Mouse (Mus musculus): ENCODE results near the gene Fth1. TPM values are rescaled to one million over a fixed set of nuclear protein-coding genes. Genes with fewer than 3 reads are reported as not detected.
A peak's percentile ranks its signal among the peaks of the same experiment; 100 is the strongest.

Fth1 gene
- 1,000 to 10,000 TPM; 2,847 to 3,135 TPM for total RNA-seq (2021)
- long read RNA-seq, experiment 1, transcript Fth1-201 (4 exons, 929 nt) = major isoform, 3,427 of 3,504 reads
- long read RNA-seq, experiment 1, transcript Fth1-208 (3 exons, 2,062 nt) = minor isoform, 10 of 3,504 reads
- long read RNA-seq, experiment 1, partial matches to known transcripts = 22 of 3,504 reads
- long read RNA-seq, experiment 1, other reads (novel, unspliced or antisense) = 45 of 3,504 reads
- long read RNA-seq, experiment 2, transcript Fth1-201 (4 exons, 929 nt) = major isoform, 2,707 of 2,797 reads
- long read RNA-seq, experiment 2, transcript Fth1-208 (3 exons, 2,062 nt) = minor isoform, 12 of 2,797 reads
- long read RNA-seq, experiment 2, partial matches to known transcripts = 22 of 2,797 reads
- long read RNA-seq, experiment 2, other reads (novel, unspliced or antisense) = 56 of 2,797 reads

DNA sequence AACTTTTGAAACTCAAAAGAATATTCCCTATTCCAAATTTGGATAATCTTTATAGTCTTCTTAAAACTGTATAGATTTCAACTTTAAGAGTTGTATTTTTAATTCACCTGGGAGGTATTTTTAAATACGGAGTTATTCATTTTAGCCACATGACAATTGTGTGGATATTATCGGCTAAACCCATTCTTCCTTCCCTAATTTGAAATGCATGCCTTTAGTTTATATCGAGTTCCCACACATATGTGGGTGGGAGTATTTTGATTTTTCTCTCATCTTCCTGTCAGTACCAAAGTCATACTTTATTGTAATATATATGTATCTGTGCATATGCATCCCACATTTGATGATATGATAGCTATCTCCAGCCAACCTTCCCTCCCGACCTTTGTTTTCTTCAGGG, at the start of gene Fth1:
TSS of gene Fth1 (plus strand) at position 341 of the 400 bp plus-strand sequence.
- no peak for DNase-seq

DNA sequence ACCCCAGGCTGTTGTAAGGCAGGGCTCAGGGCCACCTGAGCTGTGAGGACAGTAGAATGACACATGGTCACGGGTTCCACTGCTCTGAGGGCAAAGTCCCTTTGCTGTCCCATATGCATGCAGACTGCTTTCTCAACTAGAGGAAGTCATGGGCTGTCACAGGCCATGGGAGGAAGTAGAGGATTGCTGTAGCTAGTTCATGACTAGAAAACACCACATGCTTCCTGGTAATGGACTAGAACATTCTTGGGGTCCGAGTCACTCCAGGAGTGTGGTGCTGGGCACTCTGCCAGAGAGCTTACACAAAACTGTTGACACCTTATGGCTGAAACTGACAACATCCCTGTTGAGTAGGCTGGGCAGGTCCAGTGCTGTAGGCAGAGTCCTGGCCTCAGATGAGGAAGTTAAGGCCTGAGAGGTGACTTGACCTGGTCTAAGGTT, 49.2 kb upstream of the Fth1 start:
- peak in 1 of 2 experiments; percentile 45 for DNase-seq

DNA sequence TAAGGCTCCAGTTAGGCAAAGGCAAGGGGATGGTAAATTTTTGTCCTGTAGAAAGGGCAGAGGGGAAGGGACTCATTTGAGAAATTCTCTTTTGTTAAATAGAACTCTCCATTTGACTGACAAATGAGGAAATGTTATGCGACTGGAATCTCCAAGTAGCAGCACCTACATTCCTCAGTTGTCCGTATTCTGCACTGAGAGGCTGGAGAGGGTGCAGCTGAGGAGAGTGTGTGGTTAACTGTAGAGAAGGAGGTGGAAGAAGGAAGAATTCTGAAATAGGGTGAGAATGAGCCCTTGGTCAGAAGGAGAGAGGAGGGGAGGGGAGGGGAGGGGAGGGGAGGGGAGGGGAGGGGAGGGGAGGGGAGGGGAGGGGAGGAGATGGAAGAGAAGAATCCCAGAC, 46.5 kb upstream of the Fth1 start:
- no peak for DNase-seq

DNA sequence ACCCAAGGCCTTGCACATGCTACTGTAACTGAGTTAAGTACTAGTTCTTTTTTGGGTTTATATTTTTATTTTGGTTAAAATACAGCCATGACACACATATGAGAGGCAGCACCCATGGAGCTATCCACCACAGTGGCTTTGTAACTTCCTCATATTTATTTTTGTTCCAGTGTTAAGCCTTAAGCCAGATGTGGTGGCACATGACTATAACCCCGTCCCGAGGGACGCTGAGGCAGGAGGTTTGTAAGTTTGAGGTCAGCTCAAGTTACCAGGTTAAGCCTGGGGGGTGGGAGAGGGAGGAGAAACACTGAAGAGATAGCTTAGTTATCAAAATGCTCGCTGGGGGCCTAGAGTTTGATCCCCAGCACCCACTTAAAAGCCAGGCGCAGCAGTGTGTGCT, 43.8 kb upstream of the Fth1 start:
- peak in 1 of 2 experiments; percentile 47 for DNase-seq

DNA sequence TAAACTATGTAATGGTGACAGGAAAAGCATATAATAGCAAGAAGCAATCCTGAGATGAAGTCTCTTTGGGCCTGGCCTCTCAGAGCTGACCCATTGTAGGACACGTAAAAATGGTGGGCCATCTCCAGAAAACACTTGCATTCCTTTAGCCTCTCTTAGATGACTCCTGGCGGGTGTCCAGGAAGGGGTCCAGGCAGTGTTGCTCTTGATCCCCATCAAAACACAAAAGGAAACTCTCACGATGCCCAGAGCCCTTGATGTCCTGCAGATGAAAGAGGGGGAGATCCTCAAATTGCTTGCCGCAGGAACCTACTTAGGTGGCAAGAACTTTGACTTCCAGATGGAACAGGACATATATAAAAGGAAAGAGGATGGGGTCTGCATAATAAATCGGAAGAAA, 43.0 kb upstream of the Fth1 start:
- no peak for DNase-seq

DNA sequence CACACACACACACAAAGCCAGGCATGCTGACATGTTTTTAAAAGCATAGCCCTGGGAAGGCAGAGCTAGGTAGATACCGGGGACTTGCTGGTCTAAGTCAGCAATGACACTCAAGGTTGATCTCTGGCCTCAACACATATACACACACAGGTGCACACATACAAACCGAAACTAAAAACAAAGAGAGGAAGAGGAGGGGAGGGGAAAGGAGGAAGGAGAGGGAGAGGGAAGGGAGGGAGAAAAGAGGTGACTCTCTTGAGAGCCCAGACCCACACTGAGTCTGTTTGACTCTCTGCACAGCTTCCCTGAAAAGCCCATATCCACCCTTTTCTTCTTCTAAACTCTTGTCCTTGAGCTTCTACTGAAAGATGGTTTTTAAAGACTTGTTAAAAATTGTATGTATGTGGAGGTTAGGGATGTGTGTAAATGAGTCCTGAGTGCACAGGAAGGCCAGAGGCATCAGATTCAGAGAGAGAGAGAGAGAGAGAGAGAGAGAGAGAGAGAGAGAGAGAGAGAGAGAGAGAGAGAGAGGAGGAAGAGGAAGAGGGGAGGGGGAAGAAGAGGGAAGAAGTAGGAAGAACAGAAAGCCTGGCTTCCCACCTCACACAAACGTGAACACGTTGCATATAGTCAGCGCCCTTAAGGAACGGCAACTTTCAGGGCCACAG, 42.1 kb upstream of the Fth1 start:
- DNase-seq = no peak

DNA sequence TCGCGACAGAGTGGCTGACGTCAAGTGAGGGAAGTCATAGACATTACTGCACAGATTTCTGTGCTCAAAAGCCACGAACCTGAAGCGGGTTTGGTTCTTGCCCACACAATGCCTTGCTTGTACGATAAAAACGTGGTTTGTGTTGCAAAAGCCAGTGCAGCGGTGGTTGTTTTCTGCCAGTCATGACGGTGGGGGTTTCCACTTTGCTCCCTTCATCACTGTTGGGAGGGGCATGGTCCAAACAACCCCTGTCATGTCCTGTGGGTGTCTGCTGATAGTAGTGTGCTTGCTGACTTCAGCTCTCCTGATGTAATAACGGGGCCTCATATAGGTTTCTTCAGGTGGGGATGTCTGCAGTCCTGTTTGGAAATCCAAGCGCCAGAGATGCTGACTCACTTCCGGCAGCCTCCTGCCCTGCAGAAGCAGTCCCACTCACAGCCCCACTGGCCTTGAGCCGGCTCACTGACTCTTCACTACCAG, 41.5 kb upstream of the Fth1 start:
- DNase-seq = peak; percentile 59 to 71

DNA sequence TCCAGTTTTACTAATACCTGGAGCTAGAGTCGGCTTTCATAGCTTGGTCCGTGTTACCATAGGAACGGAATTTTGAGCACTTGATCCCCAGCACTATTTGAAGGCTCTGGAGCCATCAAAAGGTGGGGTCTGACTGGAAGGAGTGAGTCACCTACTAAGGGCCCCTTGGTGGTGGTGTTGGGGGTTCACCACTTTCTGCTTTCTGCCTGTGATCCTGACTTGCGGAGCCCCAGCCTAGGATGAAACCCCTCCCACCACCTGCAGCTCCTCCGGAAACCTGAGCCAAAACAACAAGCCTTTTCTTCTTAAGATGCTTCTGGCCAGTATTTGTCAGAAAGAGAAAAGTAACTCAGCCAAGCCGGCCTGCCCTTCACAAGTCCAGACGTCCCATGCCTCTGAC, 40.6 kb upstream of the Fth1 start:
- DNase-seq = no peak

DNA sequence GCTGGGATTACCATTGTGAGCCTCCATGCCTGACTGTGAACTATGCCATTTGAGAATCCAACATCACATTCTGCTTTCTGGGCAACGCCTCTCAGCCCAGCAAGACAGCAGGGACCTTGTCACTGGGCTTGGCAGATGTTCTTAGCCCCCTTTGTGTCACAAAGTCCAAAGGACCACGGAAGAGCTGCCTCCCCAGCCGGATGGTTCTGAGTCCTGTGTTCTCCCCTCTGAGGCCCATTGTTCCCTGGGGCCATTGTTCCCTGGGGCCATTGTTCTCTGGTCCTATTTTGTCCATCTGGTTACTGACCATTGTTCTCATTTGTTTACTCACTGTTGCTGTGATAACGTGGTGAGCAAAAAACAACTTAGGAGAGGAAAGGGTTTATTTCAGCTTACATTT, 39.5 kb upstream of the Fth1 start:
- DNase-seq = no peak

DNA sequence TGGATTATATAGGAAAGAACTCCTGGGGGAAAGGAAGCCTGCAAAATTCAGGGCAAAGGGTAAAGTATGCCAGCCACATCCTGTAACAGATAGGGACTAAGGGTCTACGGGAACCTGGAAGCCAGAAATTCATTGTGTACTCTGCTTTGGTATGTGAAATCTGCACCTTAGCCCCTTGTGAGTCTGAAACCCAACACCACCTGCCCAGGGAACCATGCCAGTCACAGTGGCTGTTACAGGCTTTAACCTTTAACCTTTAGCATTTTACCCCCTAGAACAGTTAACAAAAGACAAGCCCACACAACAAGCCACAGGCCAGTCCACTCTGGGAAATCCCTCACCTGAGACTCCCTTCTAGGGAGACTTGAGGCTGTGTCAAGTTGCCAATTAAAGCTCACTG, 38.6 kb upstream of the Fth1 start:
- DNase-seq = no peak

DNA sequence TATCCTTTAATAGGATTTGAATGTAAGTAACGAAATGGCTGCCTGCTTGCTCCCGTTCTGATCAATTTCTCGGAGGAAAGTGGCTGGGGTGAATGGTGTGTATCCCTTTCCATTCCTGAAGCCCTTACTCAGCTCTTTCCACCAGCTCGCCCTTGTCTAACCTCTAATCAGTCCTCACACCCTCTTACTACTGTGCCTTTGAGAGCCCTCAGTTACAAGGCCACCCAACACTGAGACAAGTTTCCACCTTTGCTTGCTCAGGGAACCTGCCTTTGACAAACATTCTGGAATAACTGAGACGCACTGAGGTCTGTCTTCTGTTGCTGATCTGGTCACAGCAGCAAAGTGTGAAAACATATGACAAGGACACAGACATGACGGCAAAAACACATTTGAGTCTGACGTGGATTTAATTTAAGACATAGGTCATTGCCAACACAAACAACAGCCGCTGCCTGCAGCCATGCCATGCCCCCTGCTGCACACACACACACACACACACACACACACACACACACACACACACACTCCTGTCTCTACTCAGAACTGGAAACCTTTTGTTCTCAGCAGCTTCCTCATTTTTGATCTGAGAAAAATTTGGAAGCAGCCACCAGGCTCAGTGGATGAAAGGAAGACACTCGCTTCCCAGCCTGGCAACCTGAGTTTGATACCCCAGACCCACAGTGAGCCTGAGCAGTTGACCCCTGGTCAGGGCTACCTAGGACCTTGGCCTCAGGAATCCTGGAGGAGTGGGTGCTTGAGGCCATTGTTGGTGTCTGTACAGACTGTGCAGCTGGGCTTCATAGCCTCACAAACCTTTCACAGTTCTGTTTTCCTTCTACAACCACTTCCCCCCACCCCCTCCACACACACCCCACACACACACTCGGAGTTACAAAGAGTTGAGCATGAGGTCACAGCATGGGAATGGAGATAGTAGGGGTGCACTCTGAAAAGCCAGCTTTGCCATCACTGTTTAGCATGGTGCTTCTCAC, 37.6 kb upstream of the Fth1 start:
- peak in 1 of 2 experiments; percentile 48 for DNase-seq

DNA sequence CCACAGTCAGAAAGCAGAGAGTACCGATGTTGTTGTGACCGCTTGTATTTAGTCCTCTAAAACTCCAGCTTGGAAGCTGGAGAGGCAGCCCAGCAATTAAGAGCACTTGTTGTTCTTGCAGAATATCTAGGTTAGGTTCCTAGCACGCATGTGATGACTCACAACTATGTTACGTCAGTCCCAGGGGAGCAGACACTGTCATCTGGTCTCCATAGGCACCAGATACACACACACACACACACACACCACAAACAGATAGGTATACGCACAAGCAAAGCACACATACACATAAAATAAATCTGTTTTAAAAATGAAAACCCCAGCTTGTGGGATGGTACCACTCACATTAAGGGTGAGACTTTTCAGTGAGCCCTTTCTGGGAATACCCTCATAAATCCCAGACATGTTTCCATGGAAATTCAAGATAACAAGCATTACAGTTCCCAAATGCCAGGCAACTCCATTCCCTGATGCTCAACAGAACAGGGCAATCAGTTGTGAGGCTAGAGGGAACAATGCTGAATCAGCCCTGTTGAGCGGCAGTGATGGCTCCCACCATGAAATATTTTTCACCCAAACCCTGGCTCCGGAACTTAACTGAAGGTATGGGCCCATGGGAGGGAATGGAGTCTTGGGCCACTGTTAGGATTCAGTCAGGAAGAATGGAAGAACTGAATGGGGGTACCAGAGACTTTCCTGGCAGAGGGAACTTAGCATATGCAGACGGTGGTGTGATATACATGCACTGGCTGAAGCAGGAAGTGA, 34.4 kb upstream of the Fth1 start:
- peak; percentile 62 to 69 for DNase-seq

DNA sequence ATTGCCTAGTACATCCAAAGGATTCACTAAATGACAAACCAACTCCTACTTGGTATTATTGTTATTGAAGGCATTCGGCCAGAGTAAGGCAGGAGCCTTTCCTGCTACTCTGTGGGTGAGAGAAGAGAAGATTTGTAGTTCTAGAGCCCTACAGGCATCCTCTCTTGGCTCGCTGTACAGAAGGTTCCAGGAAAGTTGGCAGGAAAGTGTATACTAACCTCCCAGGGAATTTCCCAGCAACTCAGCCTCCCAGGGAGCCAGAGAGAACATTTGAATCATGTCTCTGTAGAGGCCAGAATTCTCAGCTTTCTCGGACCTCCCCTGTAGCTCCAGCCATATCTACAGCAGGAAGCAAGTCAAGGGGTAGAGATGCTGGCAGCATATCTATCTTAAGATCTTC, 33.4 kb upstream of the Fth1 start:
- DNase-seq = peak; percentile 71 to 84

DNA sequence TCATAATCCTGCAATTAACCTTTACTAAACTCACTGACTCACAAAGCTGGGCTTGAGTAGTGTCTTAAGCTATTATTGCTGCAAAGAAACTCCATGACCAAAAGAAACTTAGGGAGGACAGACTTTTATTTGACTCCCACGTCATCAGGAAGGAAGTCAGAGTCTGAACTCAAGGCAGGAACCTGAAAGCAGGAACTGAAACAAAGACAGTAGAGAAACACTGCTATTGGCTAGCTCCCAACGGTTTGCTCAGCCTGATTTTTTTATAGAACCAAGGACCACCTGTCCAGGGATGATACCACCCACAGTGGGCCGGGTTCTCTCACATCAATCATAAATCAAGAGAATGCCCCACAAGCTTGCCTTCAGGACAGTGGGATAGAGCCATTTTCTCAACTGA, 28.0 kb upstream of the Fth1 start:
- peak in 1 of 2 experiments; percentile 60 for DNase-seq

DNA sequence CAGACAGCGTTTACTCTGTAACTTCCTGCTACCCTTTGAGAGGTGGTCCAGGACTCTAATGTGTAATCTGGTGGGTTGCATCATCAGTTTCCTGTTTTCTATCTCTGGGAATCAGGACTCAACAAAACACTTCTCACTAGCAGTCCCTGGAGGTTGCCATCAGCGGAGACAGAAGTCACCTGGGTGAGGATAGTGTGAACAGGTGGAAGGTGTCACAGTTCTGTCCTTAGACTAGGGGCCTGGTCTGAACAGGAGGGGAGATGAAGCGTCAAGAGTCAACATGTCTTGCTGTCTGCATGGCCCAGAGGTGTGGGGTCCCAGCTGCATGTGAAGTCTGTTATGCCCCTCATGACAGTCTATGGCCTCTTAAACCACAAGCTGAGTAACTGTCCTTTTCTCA, 27.5 kb upstream of the Fth1 start:
- DNase-seq = no peak

DNA sequence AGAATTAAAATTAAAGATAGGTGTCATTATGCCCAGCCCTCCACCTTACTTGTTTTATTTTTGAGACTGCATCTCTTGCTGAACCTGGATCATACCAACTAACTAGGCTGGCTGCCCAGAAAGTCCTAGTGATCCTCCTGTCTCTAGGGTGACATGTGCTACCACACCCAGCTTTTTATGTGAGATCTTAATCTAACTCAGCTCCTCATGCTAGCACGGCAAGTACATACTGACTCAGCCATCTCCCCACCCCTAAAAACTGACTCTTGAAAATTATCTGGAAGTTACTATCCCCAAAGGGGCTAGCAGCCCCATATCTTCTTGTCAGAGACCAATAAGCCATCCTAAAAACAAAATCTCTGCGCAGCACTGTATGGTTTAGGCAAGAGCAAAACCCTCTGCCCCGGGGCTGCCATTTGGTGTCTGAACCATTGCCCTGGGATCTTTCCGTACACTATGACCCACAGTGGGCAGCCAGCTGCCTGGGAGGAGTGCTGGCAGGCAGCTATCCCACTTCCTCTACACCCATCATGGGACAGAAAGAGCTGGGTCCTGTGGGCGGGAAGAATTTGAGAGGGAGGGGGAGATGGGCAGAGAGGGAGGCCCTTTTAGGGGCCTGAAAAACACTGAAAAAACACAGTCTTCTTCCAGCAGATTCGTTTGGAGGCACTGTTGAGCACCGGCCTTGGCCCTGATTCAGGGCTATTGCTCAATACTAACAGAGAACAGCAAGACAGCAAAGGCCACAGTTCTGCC, 26.2 kb upstream of the Fth1 start:
- DNase-seq = peak; percentile 93 to 95

DNA sequence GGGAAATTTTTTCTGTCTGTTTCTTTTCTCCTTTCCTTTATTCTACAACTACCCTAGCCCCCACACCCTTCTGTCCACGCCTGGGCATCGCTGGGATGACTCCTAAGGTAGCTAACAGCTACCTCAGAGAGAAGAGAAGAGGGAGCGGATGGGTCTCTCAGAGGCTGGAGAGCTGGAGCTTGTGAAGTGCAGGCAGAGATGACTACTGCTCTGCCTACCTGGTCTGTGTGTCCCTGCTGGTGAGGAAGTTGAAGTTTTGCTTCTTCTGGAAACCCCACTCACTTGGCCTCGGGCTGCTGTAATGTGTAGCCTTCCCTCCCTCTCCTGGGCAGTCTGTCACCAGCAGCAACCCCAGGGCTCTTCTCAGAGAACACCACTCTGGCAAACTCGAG, 25.6 kb upstream of the Fth1 start:
- no peak for DNase-seq

DNA sequence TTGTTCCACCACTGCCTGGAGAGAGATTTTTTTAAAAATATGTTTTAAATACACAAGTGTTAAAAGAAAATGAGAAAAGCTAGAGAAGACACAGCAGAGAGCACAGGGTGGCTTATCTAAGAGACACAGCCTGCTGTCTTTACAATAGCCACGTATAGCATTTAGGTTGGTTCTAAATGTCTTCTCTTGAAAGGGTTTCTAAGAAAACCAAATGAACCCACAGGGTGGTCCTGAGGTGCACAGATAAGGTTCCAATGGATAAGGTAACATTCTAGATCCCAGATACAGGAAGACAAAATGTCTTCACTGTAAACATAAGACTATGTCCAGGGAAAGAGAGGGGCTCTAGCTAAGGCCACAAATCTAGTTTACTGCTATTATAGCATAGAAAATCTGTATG, 25.0 kb upstream of the Fth1 start:
- DNase-seq = no peak

DNA sequence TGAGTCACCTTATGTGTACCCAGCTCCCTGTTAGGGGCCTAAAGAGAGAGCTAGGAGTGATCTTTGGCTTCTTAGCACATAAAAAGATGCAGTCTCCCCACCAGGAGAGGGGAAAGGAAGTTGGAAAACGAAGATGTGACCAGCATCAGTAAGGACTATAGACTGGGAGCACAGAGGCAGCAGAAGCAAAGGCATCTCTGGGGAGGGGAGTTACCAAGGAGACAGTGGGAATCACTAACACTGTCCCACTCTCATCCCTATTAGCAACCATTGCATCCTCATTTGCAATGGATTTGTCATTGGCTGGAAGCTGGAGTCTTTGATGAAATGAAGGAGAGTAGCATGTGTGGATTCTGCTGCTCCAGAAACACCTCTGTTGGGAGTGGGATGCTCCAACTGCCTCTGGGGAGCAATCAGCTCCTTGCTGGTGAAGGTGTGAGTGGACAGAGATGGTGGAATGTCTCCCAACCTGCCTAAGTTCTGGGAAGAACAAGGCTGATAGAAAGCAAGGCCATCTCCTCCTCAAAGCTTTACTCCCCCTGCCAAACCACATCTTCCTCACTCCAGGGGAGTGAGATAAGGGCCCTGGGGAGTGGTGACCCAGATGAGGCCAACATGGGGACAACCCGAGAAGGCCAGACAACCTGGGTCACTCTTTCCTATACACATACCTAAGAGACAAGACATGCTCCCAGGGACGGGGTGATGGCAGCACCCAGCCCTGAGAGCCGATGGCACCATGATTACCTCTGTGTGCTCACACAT, 23.6 kb upstream of the Fth1 start:
- no peak for DNase-seq

DNA sequence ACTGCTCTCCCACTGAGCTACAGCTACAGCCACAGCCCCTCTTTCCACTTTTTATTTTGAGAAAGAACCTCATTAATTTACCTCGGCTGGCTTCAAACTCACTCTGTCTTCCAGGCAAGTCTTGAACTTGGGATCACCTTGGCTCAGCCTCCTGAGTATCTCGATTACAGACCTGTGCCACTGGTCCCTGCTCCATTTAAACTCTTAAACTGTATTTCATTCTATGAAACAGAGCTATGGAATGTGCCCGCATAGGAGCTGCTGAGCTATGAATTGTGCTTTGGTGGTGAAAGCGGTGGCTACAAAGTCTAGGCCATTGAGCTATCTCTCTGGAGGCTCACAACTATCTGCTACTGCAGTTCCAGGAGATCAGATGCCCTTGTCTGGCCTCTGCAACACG, 22.4 kb upstream of the Fth1 start:
- no peak for DNase-seq

Data from heart, adult 18-20 months (tissue).